ENCODE assay signal across 8 mouse cellular contexts in the genomic region with DNA sequence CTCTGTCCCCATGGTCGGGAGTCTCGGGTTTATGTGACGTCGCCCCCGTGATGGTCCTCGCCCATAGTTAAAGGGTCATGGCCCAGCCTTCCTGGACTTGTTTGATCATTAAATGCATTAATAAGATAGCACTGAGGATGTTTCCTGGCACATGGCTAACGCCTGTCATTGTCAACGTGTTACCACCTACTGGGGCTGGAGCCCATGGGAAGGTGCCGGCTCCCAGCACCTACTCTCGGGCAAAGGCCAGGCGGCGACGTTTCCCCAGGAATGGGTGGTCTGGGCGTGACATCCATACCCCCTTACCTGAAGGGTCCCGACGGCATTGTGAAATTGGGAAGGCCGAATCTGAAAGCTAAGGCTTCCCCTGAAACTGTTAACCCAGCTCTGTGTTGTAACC. TPM values are rescaled to one million over a fixed set of nuclear protein-coding genes. Genes with fewer than 3 reads are reported as not detected.
DNase-seq lines count a peak whose midpoint lies in the region; ATAC-seq lines count a peak whose summit lies in the region.

No protein-coding gene starts in this region.

- H3K27me3 ChIP-seq in kidney, embryonic 16.5 days (ENCODE audit: insufficient read depth, low read length): no peaks in the 10 kb centered on the region
- no peaks in the 10 kb centered on the region for H3K27me3 ChIP-seq in hindbrain, embryonic 12.5 days
- H3K27me3 ChIP-seq in midbrain, embryonic 14.5 days (ENCODE audit: control insufficient read depth, insufficient read depth, low read length): no peaks in the 10 kb centered on the region

- H3K4me1 ChIP-seq in kidney, embryonic 16.5 days (ENCODE audit: insufficient read depth, low read length): peaks cover 7% of the 10 kb centered on the region
- H3K4me1 ChIP-seq in hindbrain, embryonic 12.5 days: peaks cover 7% of the 10 kb centered on the region
- H3K4me1 ChIP-seq in midbrain, embryonic 14.5 days (ENCODE audit: control insufficient read depth, insufficient read depth, low read length): peaks cover 9% of the 10 kb centered on the region

- WGBS in kidney, embryonic 16.5 days: 1% methylated on average over 17 of the region's 17 CpGs
- WGBS in hindbrain, embryonic 12.5 days: 2% methylated on average over 17 of the region's 17 CpGs
- 3% methylated on average over 17 of the region's 17 CpGs for WGBS in midbrain, embryonic 14.5 days

- peak overlapping the region; percentile 73 for H3K9ac ChIP-seq in kidney, embryonic 16.5 days (replicated peaks; ENCODE audit: low read length)
- H3K9ac ChIP-seq in hindbrain, embryonic 12.5 days: peak overlapping the region; percentile 44
- peak overlapping the region; percentile 60 for H3K9ac ChIP-seq in midbrain, embryonic 14.5 days (replicated peaks; ENCODE audit: low read length)

- peak overlapping the region; percentile 67 for H3K4me3 ChIP-seq in kidney, embryonic 16.5 days (ENCODE audit: low read length)
- peak overlapping the region; percentile 58 for H3K4me3 ChIP-seq in hindbrain, embryonic 12.5 days
- H3K4me3 ChIP-seq in midbrain, embryonic 14.5 days (replicated peaks; ENCODE audit: low read depth, low read length): peak overlapping the region; percentile 65

- peak overlapping the region; percentile 52 for H3K27ac ChIP-seq in kidney, embryonic 16.5 days (ENCODE audit: low read length)
- H3K27ac ChIP-seq in hindbrain, embryonic 12.5 days: 0 out of 2 replicates have a peak overlapping the region, but pooled peaks have one; percentile 80
- H3K27ac ChIP-seq in midbrain, embryonic 14.5 days (replicated peaks; ENCODE audit: low read depth, low read length): peak overlapping the region; percentile 87; the same call in 1 of the 2 replicates

- no peak for DNase-seq in kidney, postnatal 36 days
- peak; percentile 0 for DNase-seq in brain, embryonic 18.5 days (ENCODE audit: low read depth, low spot score)
- DNase-seq in midbrain, embryonic 14.5 days: no peak
- DNase-seq in urinary bladder, postnatal 4 days (ENCODE audit: low spot score in 2 of 2): no peak
- DNase-seq in left cerebral cortex, postnatal 14 days (ENCODE audit: low spot score in 2 of 2): no peak
- no peak for DNase-seq in thymus, postnatal 25 days

- peaks cover 18% of the 10 kb centered on the region for H3K36me3 ChIP-seq in kidney, embryonic 16.5 days (ENCODE audit: insufficient read depth, low read length)
- H3K36me3 ChIP-seq in hindbrain, embryonic 12.5 days: peaks cover 11% of the 10 kb centered on the region
- H3K36me3 ChIP-seq in midbrain, embryonic 14.5 days (ENCODE audit: control insufficient read depth, insufficient read depth, low read length): peaks cover 18% of the 10 kb centered on the region

- H3K4me2 ChIP-seq in kidney, embryonic 16.5 days (replicated peaks; ENCODE audit: low read depth, low read length): peak overlapping the region; percentile 93
- H3K4me2 ChIP-seq in hindbrain, embryonic 12.5 days (replicated peaks): peak overlapping the region; percentile 75
- peak overlapping the region; percentile 88 for H3K4me2 ChIP-seq in midbrain, embryonic 14.5 days (ENCODE audit: low read length)

- intact Hi-C loops in left cerebral cortex, postnatal 14 days (cut with DNase I): no loop called here

- H3K9me3 ChIP-seq in kidney, embryonic 16.5 days (ENCODE audit: low read length): no peaks in the 10 kb centered on the region
- H3K9me3 ChIP-seq in hindbrain, embryonic 12.5 days (replicated peaks): no peaks in the 10 kb centered on the region
- H3K9me3 ChIP-seq in midbrain, embryonic 14.5 days (ENCODE audit: control insufficient read depth, low read length): no peaks in the 10 kb centered on the region

- no peak; the same call in 1 of the 2 replicates for ATAC-seq in kidney, embryonic 16.5 days (ENCODE audit: low FRiP score, low TSS enrichment)
- ATAC-seq in hindbrain, embryonic 12.5 days (ENCODE audit: low FRiP score): no peak
- ATAC-seq in midbrain, embryonic 14.5 days (ENCODE audit: low FRiP score, low TSS enrichment): no peak

RNA-seq across cellular contexts. Expression of a gene that starts 0.8 kb away (rescaled TPM):
- polyA plus RNA-seq in kidney, embryonic 16.5 days (2015; fragmentation: Nextera tagmentation; extraction: Ambion mirVana): 33.8 and 35.7 TPM in 2 replicates
- polyA plus RNA-seq in hindbrain, embryonic 12.5 days (2016; fragmentation: Nextera tagmentation; extraction: Ambion mirVana): 28.1 and 28.8 TPM in 2 replicates
- polyA plus RNA-seq in midbrain, embryonic 14.5 days (2014; fragmentation: Nextera tagmentation; extraction: Ambion mirVana): 24.9 and 26.2 TPM in 2 replicates
- 10 to 100 TPM; 40.7 to 41.8 TPM for total RNA-seq in left cerebral cortex, postnatal 14 days (2021)

RNA-seq across cellular contexts. Expression of a gene that starts 41.1 kb away (rescaled TPM):
- 33.8 and 45.4 TPM in 2 replicates for polyA plus RNA-seq in kidney, embryonic 16.5 days (2015; fragmentation: Nextera tagmentation; extraction: Ambion mirVana)
- 38.1 and 41.3 TPM in 2 replicates for polyA plus RNA-seq in hindbrain, embryonic 12.5 days (2016; fragmentation: Nextera tagmentation; extraction: Ambion mirVana)
- polyA plus RNA-seq in midbrain, embryonic 14.5 days (2014; fragmentation: Nextera tagmentation; extraction: Ambion mirVana): 53.1 TPM in 2 replicates
- total RNA-seq in left cerebral cortex, postnatal 14 days (2021): 10 to 100 TPM; 21.4 to 22.1 TPM

RNA-seq across cellular contexts. Expression of a gene that starts 59.1 kb away (rescaled TPM):
- 51.6 and 56.2 TPM in 2 replicates for polyA plus RNA-seq in kidney, embryonic 16.5 days (2015; fragmentation: Nextera tagmentation; extraction: Ambion mirVana)
- polyA plus RNA-seq in hindbrain, embryonic 12.5 days (2016; fragmentation: Nextera tagmentation; extraction: Ambion mirVana): 18.7 and 19.6 TPM in 2 replicates
- polyA plus RNA-seq in midbrain, embryonic 14.5 days (2014; fragmentation: Nextera tagmentation; extraction: Ambion mirVana): 1.8 and 5.8 TPM in 2 replicates
- total RNA-seq in left cerebral cortex, postnatal 14 days (2021): 1 to 10 TPM; 4.3 to 5.1 TPM
